Mouse (Mus musculus) limb, embryonic 15.5 days (tissue): ENCODE data around the gene Tdrkh. TPM values are rescaled to one million over a fixed set of nuclear protein-coding genes. Genes with fewer than 3 reads are reported as not detected.

Source experiments
- ATAC-seq: fragments of 200-750 bp; cut with Nextera tagmentation; 2 replicates; pipeline ENCODE4 v1.8.0; 2017; ENCODE audit warnings: low read depth, moderate TSS enrichment; ENCODE audit not compliant: insufficient number of reproducible peaks, low FRiP score, low TSS enrichment
- H3K27ac ChIP-seq: fragments of 300-500 bp; sonication (generic); 2 replicates; pipeline ENCODE4 v1.5.1; 2015; ENCODE audit warnings: moderate library complexity, mild to moderate bottlenecking, inconsistent platforms
- H3K27me3 ChIP-seq: fragments of 300-500 bp; sonication (generic); 2 replicates; pipeline ENCODE4 v1.6.1; 2015; ENCODE audit warnings: inconsistent platforms
- H3K36me3 ChIP-seq: fragments of 300-500 bp; sonication (generic); 2 replicates; pipeline ENCODE4 v1.6.1; 2015; ENCODE audit warnings: inconsistent platforms
- H3K4me1 ChIP-seq: fragments of 300-500 bp; sonication (generic); 2 replicates; pipeline ENCODE4 v1.6.1; 2015; ENCODE audit warnings: inconsistent platforms
- H3K4me2 ChIP-seq: fragments of 300-500 bp; sonication (generic); 2 replicates; pipeline ENCODE4 v1.6.1; 2015; ENCODE audit warnings: mild to moderate bottlenecking, inconsistent platforms
- H3K4me3 ChIP-seq: fragments of 300-500 bp; sonication (generic); 2 replicates; pipeline ENCODE4 v1.5.1; 2015; ENCODE audit warnings: mild to moderate bottlenecking, inconsistent platforms
- H3K9ac ChIP-seq: fragments of 300-500 bp; sonication (generic); 2 replicates; pipeline ENCODE4 v1.6.1; 2015; ENCODE audit warnings: inconsistent platforms
- H3K9me3 ChIP-seq: fragments of 300-500 bp; sonication (generic); 2 replicates; pipeline ENCODE4 v1.6.1; 2016; ENCODE audit warnings: inconsistent platforms
- WGBS: fragments of 180-500 bp; shearing (Covaris S2); methylation state at CpG from one replicate; pipeline ENCODE4 v1.1.7; 2015; 5-methylcytosine and 5-hydroxymethylcytosine counted together
- polyA plus RNA-seq: library from polyadenylated mRNA; unstranded; fragments of >200 nt; fragmentation: Nextera tagmentation; extraction: Ambion mirVana; gene quantifications from 2 replicates; pipeline ENCODE4 v1.2.1, GENCODE M21; 2015

Gene Tdrkh
- polyA plus RNA-seq, 1 experiment from 2014 or later: 6.7 TPM

DNA sequence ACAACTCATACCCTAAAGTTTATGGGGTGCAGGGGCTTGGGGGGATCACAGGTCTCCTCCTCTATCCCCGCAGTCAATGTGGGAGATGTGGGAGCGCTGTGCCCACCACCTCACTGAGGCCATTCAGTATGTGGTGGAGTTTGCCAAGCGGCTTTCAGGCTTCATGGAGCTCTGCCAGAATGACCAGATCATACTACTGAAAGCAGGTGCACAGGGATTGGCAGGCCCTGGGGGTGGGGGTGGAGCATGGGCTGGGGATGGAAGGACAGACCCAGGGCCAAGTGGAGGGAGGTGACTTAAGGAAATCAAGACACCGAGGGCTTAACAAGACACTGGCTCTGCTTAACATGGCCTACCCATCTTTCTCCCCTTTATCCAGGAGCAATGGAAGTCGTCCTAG lies 22.1 kb upstream of the Tdrkh start:
- no peak for ATAC-seq
- H3K27me3 ChIP-seq: 0 out of 2 replicates have a peak, but pooled peaks cover 4% of the 10 kb centered on the region
- H3K27ac ChIP-seq: no peak overlapping the region
- no peak overlapping the region for H3K4me3 ChIP-seq
- no peaks in the 10 kb centered on the region for H3K9me3 ChIP-seq
- H3K9ac ChIP-seq: no peak overlapping the region
- WGBS: 81% methylated on average over 5 of the region's 5 CpGs
- H3K4me1 ChIP-seq: no peaks in the 10 kb centered on the region
- H3K4me2 ChIP-seq: no peak overlapping the region
- no peaks in the 10 kb centered on the region for H3K36me3 ChIP-seq

DNA sequence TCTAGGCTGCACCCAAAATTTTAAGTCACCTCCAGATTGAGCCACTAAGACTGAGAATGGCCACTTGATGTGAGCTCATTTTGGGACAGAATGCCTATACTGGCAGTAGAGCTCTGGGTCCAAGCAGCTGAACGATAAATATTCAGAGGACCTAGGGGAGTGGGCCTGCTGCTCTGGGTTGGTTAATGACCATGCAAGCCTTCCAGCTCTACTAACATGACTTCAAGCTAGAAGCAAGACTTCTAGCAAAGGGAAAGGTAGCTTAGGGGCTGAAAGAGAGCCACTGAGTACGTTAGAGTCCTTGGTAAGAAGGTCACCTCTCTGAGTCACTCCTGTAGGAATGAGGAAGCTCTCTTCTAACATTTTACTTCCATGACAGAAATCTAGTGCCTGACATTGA lies 20.9 kb upstream of the Tdrkh start:
- no peak overlapping the region for H3K4me3 ChIP-seq

GRCm38 (mm10) chr3:94393049-94393448 lies 20.0 kb upstream of the Tdrkh start:
- Histone ChIP-seq H3K27ac (no peak overlapping the region), H3K4me3 (no peak overlapping the region), H3K9me3 (no peaks in the 10 kb centered on the region), H3K36me3 (no peaks in the 10 kb centered on the region), H3K9ac (no peak overlapping the region), H3K4me2 (no peak overlapping the region), H3K4me1 (no peaks in the 10 kb centered on the region), H3K27me3 (peaks cover 23% of the 10 kb centered on the region)
- WGBS: 36% methylated on average over 4 of the region's 4 CpGs
- ATAC-seq: no peak

More for the DNA sequence above, 20.9 kb upstream of the Tdrkh start:
- WGBS: 80% methylated on average over 2 of the region's 2 CpGs
- no peaks in the 10 kb centered on the region for H3K36me3 ChIP-seq
- no peak overlapping the region for H3K9ac ChIP-seq
- no peaks in the 10 kb centered on the region for H3K4me1 ChIP-seq
- no peak overlapping the region for H3K4me2 ChIP-seq
- H3K27me3 ChIP-seq: peaks cover 14% of the 10 kb centered on the region
- H3K27ac ChIP-seq: no peak overlapping the region
- H3K9me3 ChIP-seq: no peaks in the 10 kb centered on the region
- ATAC-seq: no peak

GRCm38 (mm10) chr3:94396336-94396735 lies 16.7 kb upstream of the Tdrkh start:
- Histone ChIP-seq H3K27ac (no peak overlapping the region), H3K9ac (no peak overlapping the region), H3K36me3 (no peaks in the 10 kb centered on the region), H3K4me3 (no peak overlapping the region), H3K27me3 (peaks cover 56% of the 10 kb centered on the region), H3K9me3 (no peaks in the 10 kb centered on the region), H3K4me2 (no peak overlapping the region), H3K4me1 (peaks cover 8% of the 10 kb centered on the region)
- 65% methylated on average over 1 of the region's 1 CpGs for WGBS
- no peak for ATAC-seq

GRCm38 (mm10) chr3:94396851-94397250 lies 16.2 kb upstream of the Tdrkh start:
- 78% methylated on average over 4 of the region's 4 CpGs for WGBS
- H3K27ac ChIP-seq: no peak overlapping the region
- peaks cover 61% of the 10 kb centered on the region for H3K27me3 ChIP-seq
- H3K9ac ChIP-seq: no peak overlapping the region
- peaks cover 8% of the 10 kb centered on the region for H3K4me1 ChIP-seq
- ATAC-seq: no peak
- no peak overlapping the region for H3K4me3 ChIP-seq
- no peaks in the 10 kb centered on the region for H3K36me3 ChIP-seq
- no peaks in the 10 kb centered on the region for H3K9me3 ChIP-seq
- no peak overlapping the region for H3K4me2 ChIP-seq

DNA sequence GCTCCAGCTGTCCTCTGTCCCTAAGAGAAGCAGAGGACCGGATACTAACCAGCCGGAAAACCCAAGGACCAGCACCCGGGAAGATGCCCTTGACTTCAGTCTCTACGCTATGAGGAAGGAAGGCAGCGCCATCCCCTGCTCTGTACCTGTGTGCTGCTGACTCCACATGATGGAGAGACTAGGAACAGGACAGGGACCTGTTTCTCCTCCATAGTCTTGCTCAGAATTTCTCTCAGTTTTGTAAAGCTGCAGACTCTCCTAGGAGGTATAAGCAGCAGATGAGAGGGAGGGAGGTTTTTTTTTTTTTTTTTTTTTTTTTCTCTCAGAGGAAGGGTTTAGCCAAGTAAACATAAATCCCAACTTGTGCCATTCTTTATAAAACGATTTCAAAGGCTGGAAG lies 14.9 kb upstream of the Tdrkh start, which contains the start of gene Lingo4:
Gene Lingo4 (plus strand): TSS at position 301 of the 400 bp plus-strand sequence.
- 67% methylated on average over 6 of the region's 6 CpGs for WGBS
- Histone ChIP-seq H3K36me3 (no peaks in the 10 kb centered on the region), H3K27me3 (peaks cover 75% of the 10 kb centered on the region), H3K4me1 (peaks cover 11% of the 10 kb centered on the region), H3K9ac (no peak within 1 kb of the TSS), H3K4me3 (peak within 1 kb of the TSS; percentile 24), H3K9me3 (no peaks in the 10 kb centered on the region), H3K4me2 (peak within 1 kb of the TSS; percentile 45), H3K27ac (no peak within 1 kb of the TSS)
- no peak for ATAC-seq

- WGBS: 2% methylated on average over 20 of the region's 20 CpGs
- H3K9me3 ChIP-seq: no peaks in the 10 kb centered on the region
- no peaks in the 10 kb centered on the region for H3K36me3 ChIP-seq
- H3K4me1 ChIP-seq: peaks cover 16% of the 10 kb centered on the region
- H3K4me2 ChIP-seq: peak overlapping the region; percentile 45
- H3K27me3 ChIP-seq: peaks cover 82% of the 10 kb centered on the region
- peak overlapping the region; percentile 24 for H3K4me3 ChIP-seq
- ATAC-seq: no peak
- no peak overlapping the region for H3K27ac ChIP-seq
- no peak overlapping the region for H3K9ac ChIP-seq
These were observed 14.1 kb upstream of the Tdrkh start for GRCm38 (mm10) chr3:94398943-94399481.

GRCm38 (mm10) chr3:94399663-94400310 lies 13.3 kb upstream of the Tdrkh start:
- Histone ChIP-seq H3K9ac (no peak overlapping the region), H3K4me2 (no peak overlapping the region)
- no peak for ATAC-seq

DNA sequence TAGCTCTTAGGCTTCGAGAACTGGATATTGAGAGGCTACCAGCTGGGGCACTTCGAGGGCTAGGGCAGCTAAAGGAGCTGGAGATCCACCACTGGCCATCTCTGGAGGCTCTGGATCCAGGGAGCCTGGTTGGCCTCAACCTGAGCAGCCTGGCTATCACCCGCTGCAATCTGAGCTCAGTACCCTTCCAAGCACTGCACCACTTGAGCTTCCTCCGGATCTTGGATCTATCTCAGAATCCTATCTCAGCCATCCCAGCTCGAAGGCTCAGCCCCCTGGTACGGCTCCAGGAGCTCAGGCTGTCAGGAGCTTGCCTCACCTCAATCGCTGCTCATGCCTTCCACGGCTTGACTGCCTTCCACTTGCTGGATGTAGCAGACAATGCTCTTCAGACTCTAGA lies 10.6 kb upstream of the Tdrkh start:
- no peak overlapping the region for H3K27ac ChIP-seq
- H3K9me3 ChIP-seq: no peaks in the 10 kb centered on the region
- ATAC-seq: no peak
- H3K9ac ChIP-seq: no peak overlapping the region
- H3K27me3 ChIP-seq: peaks cover 70% of the 10 kb centered on the region
- 66% methylated on average over 8 of the region's 8 CpGs for WGBS
- peaks cover 23% of the 10 kb centered on the region for H3K4me1 ChIP-seq
- H3K36me3 ChIP-seq: no peaks in the 10 kb centered on the region
- no peak overlapping the region for H3K4me3 ChIP-seq
- H3K4me2 ChIP-seq: no peak overlapping the region

More at GRCm38 (mm10) chr3:94399663-94400310, 13.3 kb upstream of the Tdrkh start:
- no peaks in the 10 kb centered on the region for H3K9me3 ChIP-seq
- H3K27me3 ChIP-seq: peaks cover 86% of the 10 kb centered on the region
- no peak overlapping the region for H3K4me3 ChIP-seq
- no peak overlapping the region for H3K27ac ChIP-seq
- H3K36me3 ChIP-seq: no peaks in the 10 kb centered on the region
- WGBS: 42% methylated on average over 5 of the region's 5 CpGs
- peaks cover 22% of the 10 kb centered on the region for H3K4me1 ChIP-seq

DNA sequence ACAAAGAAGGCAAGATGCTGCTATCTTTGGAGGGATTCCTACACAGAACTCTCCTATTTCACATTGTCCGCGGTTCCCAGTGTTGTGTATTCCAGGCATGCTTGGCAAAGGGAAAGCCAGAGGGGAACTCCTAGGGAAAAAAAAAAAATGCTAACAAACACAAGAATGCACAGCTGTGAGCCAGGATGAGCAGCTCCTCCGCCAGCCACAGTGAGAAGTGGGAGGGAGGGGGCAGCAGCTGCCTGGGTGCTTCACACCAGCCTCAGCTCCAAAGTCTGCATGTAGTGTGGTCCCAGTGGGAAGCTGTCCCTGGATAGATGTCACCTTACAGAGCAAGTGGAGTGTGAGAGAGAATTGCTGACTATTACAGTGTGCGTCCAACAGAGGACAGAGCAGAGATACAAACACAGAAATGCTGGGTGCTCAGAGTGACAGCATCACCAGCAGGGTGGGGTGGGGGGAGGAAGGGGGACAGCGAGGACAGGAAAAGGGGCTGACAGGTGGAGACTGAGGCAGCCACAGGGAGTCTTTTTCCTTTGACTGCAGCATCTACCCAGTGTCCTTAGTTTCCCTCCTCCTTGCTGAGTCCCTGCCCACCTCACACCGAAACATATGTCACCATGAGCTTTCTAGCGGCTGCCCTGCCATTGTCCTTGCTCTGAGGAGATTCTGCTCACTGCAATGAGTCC lies 8.6 kb upstream of the Tdrkh start:
- no peak; the same call in 1 of the 2 replicates for ATAC-seq
- peaks cover 15% of the 10 kb centered on the region; the same call in 1 of the 2 replicates for H3K4me1 ChIP-seq
- no peaks in the 10 kb centered on the region for H3K9me3 ChIP-seq
- WGBS: 27% methylated on average over 7 of the region's 7 CpGs
- no peaks in the 10 kb centered on the region for H3K36me3 ChIP-seq
- H3K4me3 ChIP-seq: no peak overlapping the region
- peaks cover 50% of the 10 kb centered on the region for H3K27me3 ChIP-seq
- H3K4me2 ChIP-seq: no peak overlapping the region
- no peak overlapping the region for H3K27ac ChIP-seq
- no peak overlapping the region for H3K9ac ChIP-seq

- H3K4me2 ChIP-seq: no peak overlapping the region
- no peak overlapping the region for H3K27ac ChIP-seq
- peaks cover 39% of the 10 kb centered on the region for H3K27me3 ChIP-seq
- peaks cover 15% of the 10 kb centered on the region; the same call in 1 of the 2 replicates for H3K4me1 ChIP-seq
- ATAC-seq: no peak; the same call in 1 of the 2 replicates
- H3K9me3 ChIP-seq: no peaks in the 10 kb centered on the region
- 54% methylated on average over 4 of the region's 4 CpGs for WGBS
- no peak overlapping the region for H3K9ac ChIP-seq
- no peak overlapping the region for H3K4me3 ChIP-seq
- no peaks in the 10 kb centered on the region for H3K36me3 ChIP-seq
These were observed 7.5 kb upstream of the Tdrkh start for GRCm38 (mm10) chr3:94405561-94405960.

- peak overlapping the region; percentile 88 for H3K4me2 ChIP-seq
- H3K36me3 ChIP-seq: no peaks in the 10 kb centered on the region
- H3K27ac ChIP-seq: no peak overlapping the region
- no peaks in the 10 kb centered on the region for H3K9me3 ChIP-seq
- H3K27me3 ChIP-seq: peaks cover 5% of the 10 kb centered on the region; the same call in 1 of the 2 replicates
- peaks cover 10% of the 10 kb centered on the region for H3K4me1 ChIP-seq
- WGBS: 7% methylated on average over 25 of the region's 25 CpGs
- H3K4me3 ChIP-seq: peak overlapping the region; percentile 51
- ATAC-seq: no peak
- H3K9ac ChIP-seq: no peak overlapping the region
These were observed 543 bp upstream of the Tdrkh start for GRCm38 (mm10) chr3:94412530-94412929.
